Mouse (Mus musculus) retina, postnatal 1 day (tissue): ENCODE measurements around the gene Lnx2.

ENCODE experiments used
- DNase-seq: peaks from one replicate; pipeline ENCODE4 v3.0.0-alpha.2; 2012

Lnx2 gene

DNA sequence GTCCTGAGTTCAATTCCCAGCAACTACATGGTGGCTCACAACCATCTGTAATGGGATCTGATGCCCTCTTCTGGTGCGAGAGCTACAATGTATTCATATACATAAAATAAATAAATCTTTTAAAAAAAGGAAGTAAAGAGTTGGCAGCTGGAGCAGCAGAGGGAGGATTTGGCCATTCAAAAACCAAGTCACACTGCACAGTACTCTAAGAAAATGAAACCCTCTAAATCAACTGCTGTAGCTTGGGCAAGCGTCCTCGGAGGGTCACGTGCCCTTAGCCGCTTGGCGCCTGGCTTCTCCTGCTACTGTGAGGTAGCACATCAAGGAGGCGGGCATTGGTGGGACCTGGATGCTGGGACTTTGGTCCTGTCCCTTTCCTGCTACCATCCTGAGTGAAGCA lies 61.2 kb downstream of the Lnx2 start:
- DNase-seq = no peak

DNA sequence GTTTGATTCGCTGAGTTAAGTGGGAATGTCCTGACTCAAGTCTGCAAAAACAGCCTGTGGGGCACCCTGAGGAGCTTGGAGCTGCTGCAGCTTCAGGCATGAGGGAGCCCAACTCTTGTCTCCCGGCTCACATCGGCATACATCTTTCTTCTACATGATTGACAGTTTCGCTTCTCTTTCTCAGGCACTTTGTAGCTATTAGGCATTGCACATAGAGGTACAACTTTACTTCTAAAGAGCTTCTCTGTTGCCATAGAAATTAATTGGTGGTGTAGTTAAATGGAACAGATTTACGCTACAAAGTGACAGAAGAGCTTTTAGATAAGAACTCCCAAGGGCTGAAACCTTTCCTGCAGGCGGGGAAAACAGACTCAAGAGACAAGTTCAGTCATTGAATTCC lies 62.5 kb downstream of the Lnx2 start:
- DNase-seq = no peak

DNA sequence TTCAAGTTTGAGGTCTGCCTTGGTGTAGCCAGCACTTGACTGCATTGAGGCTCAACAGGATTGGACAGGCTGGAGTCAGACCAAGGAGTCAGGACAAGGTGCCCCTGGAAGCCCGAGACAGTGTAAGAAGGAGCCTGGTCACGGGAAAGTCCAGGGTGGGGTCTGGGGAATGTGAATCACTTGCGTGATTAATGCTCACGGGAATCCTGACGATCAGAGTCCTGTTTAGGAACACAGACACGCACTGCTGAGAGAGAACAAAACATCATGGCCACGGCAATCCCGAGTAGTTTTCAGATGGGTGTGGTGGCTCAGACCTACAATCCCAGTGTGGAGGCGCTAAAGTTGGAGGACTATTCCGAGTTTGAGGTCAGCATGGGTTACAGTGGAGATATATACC lies 65.1 kb downstream of the Lnx2 start:
- DNase-seq = no peak

DNA sequence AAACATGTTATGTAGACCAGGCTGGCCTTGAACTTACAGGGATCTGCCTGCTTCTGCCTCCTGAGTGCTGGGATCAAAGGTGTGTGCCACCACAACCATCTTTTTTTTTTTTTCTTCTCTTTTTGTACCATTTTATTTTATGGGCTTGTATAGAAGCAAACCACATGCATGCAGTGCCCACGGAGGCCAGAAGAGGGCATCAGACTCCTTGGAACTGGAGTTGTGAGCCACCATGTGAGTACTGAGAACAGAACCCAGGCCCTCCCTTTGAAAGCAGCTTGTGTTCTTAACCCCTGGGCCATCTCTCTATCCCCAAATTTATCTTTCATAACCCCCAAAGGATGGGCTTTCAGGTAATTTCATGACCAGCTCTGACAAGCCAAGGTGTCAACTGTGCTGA lies 73.1 kb downstream of the Lnx2 start:
- DNase-seq = no peak

DNA sequence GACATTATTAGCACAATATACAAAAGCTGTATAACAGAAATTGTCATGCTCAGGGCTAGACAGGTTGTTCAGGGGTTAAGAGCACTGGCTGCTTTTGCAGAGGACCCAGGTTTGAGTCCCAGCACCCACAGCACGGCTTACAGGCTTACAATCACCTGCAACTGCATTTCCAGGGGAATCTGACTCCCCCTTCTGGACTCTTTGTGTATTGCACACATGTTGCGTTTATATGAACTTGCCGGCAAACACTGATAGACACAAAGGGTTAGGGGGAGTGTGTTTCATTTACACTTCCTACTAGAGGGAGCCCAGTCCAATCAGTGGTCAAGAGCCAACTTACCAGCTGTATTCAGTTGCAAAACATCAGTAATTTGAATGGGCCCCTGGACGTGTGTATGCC lies 75.1 kb downstream of the Lnx2 start:
- no peak for DNase-seq

DNA sequence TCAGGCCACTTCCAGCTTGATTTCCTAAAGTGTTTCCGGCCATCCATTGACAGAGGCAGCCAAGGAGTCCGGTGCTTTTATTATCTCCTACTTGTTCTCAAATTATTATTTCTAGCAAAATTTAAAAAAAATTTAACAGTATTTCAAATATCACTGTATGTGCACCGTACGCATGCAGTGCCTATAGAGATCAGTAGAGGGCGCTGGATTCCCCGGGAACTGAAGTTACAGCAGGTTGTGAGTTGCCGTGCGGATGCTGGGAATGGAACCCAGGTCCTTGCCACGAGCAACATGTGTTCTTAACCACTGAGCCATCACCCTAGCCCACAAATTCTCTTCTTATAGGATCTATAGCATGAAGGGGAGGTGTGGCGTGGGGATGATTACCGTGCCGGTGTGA lies 77.6 kb downstream of the Lnx2 start:
- DNase-seq = no peak

DNA sequence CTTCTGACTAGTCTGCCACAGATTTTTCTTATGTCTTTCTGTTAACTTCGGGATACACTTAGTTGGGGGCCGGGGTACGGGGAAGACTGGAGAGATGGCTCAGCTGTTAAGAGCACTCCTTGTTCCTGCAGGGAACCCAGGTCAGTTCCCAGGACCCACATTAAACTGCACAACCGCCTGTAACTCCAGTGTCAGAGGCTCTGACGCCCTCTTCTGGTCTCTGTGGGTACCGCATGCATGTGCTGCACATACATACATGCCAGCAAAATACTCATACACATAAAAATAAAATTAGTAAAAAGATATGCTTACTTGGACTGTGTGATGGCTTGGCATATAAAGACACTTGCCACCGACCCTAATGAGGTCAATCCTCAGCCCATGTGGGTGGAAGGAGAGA lies 79.6 kb downstream of the Lnx2 start:
- DNase-seq = no peak

DNA sequence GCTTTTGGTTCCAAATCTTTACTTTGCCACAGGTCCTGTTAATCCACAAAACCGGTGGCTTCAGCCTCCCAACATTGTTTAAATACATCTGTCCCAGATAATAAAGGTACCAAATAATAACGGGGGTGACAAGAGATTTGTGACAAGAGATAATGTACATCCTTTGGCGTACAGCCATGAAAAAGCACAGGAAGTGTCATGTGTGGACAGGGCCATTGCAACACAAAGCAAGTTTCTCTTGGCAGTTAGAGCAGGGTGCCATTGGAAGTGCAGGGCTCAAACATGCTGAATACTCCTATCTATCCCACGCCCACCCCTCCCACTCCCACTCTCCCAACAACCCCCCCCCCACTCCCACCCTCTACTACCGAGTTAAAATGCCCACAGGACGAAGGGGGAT lies 81.4 kb downstream of the Lnx2 start:
- DNase-seq = no peak

DNA sequence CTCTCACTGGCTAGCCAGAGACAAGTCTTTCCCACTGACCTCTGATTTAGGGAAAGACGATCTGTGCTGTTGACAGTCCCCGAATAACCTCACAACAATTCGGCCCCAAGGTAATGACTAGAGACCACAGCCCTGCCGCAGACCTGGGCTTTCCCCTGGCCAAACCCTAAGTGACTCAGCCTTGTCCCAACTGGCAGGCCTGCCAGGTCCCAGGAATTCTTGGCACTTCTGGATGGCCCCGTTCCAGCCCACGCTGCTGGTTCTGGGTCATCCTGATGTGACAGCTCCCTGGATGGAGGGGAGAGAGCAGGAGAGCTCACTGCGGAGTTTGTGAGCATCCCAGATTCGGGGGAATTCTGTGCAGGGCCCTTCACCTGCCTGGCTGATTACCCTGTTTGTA lies 82.9 kb downstream of the Lnx2 start:
- DNase-seq = no peak

DNA sequence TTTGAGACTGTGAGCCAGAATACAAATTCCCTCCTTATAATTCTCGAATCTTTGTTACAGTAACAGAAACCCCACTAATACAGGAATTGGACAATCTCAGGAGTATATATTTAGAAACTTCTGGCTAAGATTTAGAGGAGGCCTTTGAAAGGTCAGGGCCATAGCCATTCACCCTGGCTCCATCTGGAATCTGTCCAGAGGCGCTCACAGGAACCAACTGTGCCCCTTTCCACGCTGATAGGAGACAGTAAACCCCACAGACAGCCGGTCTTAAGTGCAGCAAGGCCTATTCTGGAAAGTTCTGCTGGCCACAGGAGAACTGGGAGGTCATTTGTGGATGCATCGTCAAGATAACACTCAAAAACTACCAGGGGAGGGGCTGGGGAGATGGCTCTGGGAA lies 87.3 kb downstream of the Lnx2 start:
- DNase-seq = no peak

DNA sequence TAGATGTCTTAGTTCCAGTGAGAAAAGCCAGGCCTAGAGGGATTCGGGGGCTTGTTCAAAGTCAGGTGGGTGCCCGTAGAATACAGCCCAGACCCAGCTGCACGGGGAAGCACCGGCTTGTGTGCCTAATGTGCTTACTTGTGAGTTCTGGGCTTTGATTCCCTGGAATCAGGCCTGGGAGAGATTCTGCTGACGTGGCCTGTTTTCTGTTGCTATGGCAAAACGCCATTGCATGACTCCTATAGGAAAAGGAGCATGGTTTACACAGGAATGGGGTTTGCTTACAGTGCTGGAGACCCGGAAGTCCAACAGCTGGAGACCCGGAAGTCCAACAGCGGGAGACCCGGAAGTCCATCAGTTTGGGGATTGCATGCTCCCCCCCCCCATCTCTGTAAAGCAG lies 88.8 kb downstream of the Lnx2 start:
- DNase-seq = no peak

DNA sequence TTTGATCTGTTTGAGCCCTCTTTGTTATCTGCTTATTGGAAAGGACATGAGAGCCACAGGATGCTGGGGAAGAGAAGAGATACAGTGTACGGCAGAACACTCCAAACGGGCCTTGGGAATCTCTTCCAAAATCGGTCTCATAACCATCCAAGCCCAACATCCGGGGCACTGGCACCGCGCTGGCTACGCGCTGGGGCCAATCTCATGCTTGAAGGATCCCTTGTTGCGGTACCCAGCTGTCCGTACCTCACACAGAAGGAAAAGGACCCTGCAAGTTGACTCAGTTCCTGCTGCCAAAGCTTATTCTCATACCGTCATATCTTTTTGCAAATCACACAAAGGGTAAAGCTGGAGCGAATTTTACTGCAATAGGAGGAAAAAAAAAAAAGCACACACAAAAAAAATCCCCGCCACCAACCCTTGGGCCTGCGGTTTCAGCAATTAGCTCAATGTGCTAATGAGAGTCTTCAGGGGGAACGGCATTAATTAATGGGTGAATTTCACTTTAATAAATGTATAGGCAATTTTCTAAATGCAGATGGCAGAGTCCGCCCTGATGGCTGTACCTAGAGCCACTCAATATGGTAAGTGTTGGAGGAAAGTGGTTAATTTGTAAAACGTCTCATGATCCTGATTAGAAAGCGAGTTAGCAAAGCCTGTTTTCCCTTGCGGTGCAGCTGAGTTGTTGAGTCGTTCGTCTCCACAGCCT lies 90.5 kb downstream of the Lnx2 start:
- DNase-seq = peak; percentile 54

DNA sequence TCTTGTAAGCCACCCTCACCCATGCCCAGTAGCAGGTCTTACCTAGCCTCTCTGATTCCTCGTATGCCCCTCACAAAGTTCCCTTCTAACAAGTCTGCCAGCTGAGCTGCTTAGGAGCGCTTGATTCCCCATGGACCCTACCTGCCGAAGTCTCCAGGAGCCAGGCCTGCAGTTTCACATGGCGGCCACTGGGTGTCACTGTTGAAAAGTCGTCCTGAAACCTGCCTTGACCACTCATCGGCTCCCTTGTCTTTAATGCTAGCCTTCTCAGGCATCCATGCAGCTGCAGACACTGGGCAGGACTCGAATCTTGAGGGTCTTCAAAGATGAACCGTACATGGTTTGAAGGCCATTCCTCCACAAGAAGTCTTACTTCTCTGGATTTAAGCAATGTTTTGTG lies 93.2 kb downstream of the Lnx2 start:
- peak; percentile 77 for DNase-seq

DNA sequence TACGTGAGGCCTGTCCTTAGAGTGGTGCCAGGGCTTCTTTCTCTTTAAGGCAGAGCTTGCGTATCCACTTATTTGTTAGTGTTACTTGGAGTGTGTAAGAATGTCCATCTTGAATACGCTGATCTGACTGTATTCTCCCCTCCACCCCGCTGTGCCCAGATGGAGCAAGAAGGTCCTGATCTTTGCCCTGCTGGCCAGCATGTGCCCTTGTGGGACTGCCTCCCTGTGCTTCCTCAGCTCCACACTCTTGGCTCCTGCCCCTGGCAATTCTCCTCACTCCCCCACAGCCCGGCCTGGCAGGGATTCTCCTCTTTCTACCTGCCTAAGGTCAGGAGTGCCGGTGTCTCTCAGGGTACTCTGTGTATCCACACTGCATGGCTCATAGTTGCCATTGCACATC lies 95.0 kb downstream of the Lnx2 start:
- no peak for DNase-seq

DNA sequence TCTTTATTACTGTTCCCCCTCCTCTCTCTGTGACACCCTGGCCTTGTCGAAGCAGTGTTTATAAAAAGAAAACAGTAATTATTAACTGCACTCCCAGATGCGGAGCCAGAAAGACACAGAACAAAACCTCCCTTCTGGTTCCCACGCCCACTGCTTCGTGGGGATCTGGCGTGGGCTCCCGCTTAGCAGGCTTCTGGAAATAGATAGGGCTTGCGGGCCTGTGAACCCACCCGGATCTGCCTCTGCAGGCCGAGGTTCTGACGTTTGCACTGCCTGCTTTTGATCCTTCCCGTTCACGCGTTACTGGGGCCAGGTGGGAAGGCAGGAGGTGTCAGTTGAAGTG lies 101.6 kb downstream of the Lnx2 start:
- no peak for DNase-seq

DNA sequence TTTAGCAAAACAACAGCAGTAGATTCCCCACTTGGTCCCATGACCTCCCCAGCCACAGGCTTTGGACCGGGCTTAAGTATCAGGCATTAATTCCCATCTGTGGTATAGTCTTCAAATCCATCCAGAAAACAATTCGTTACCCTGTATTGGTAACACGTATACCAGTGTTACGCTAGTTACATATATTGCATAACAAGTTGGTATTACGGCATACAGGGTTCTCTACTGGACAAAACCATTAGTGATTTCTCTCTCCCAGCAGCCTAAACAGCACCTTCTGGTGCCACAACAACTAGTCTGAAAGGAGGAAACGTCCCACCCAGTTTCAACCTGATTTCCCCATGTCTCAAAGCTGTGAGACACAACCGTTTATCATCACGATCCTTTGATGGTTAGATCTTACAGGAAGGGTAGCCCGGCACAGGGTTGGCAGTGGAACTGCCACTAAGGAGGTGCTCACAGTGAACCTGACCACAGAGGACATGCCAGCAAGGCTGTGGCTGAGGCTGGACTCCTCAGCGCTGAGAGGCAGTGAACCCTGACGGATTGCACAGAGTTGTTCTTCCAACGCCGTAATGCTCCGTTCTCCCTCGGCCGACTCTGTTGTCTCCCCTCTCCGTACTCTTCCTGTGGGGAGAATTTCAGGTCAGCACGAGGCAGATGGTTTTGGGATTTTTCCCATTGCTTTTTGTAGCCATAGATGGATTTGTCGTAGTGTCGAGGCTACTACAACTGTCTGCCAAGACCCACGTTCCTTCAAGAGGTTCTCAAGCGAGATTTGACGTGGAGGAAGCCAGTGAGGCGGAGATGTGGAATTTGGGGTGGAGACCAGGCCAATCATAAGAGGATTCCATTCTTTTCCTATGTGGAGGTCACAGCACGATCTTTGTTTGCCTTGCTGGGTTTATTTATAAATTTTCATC lies 102.3 kb downstream of the Lnx2 start:
- no peak for DNase-seq

DNA sequence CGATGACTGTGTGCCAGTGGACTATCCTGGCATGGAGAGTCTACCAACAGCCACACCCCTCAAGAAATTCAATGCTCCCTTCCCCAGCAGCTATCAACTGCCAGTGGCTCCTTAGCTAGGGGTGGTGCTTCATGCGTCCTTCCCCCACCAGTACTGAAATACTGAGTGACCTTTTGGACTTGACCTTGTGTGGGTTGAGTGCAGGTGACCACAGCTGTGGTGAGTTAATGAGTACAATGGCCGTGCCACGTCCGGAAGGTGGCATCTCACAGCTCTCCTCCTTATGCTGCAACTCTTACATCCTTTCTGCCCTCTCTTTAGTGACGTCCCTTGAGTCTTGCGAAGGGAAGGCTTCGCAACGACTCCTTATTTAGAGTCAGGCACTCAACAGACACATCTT lies 103.0 kb downstream of the Lnx2 start:
- DNase-seq = no peak

DNA sequence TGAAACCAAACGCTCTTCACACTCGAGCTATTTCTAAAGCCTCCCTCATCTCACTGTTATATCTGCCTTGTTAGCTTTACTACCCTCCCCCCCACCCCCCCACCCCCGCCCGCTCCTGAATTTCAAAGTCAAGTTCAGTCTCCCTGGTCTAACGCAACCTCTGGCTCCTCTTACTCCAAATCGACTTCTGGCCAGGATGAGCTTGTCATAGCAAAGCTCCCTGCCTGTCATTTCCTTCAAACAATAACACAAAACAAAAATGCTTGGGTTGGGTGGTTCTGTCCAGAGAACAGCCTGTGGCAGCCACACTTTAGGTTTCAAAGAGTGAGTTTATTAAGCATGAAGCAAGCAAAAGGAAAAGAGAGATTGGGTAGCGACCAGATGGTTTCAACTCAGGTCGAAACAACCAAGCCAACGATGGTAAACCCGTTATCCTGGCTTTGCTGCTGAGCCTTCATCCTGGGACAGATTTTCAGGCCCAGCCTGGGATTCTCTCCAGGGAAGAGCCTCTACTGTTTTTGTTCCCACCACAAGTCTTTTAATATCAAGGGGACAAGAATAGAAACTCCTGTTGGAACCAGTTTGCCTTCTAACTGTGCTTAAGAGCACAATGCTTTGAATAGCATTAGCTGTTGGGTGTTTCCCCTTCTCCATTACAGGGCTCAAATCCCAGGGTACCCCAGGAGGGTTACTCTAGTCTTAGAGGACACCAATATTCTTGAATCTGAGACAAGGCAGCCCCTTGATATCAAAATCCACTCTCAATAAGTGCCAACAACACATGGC lies 104.4 kb downstream of the Lnx2 start:
- DNase-seq = no peak

DNA sequence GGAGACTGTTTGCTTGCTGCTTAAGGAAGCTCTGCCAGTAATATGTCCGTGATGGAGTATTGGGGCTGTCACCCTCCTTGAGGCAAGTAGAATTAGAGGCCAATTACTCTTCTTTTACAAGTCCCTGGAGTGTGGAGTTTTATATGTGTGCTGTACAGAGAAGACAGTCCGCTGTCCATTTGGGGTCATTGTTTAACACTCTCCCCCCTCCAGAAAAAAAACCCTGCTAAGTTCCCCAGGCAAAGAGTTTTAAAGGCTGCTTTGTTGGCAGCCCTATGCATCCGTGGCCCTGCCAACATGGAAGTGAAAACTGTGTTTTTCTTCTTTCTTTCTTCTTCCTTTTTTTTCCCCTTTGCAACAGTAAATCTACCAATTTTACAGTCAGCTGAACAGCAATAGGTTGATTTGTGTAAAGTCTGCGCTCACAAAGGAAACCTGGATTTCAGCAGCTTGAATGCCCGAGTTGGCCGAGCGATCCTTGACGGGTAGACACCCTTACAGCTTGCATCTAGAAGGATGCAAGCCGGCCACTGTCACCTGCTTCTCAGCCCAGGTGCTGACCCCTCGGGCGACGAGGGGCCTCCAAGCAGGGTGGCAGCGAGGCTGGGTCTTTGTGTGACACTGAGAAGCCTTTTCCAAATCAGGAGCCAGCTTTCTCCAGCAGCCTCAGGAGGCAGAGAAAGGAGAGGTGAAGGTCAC lies 107.5 kb downstream of the Lnx2 start:
- no peak for DNase-seq
